Mouse (Mus musculus) heart, embryonic 13.5 days (tissue): ENCODE data around the gene Tm4sf1. TPM values are rescaled to one million over a fixed set of nuclear protein-coding genes. Genes with fewer than 3 reads are reported as not detected.

Experiments used
- ATAC-seq: fragments of 200-750 bp; cut with Nextera tagmentation; 2 replicates; pipeline ENCODE4 v1.8.0; 2017; ENCODE audit warnings: moderate TSS enrichment; ENCODE audit not compliant: insufficient number of reproducible peaks, low FRiP score, low TSS enrichment; ENCODE audit errors: extremely low read depth
- H3K27ac ChIP-seq: fragments of 300-500 bp; sonication (generic); replicated peaks from 2 replicates; pipeline ENCODE4 v1.5.1; 2015; ENCODE audit warnings: moderate library complexity, mild to moderate bottlenecking, inconsistent platforms
- H3K27me3 ChIP-seq: fragments of 300-500 bp; sonication (generic); replicated peaks from 2 replicates; pipeline ENCODE4 v1.6.1; 2015; ENCODE audit warnings: mild to moderate bottlenecking, inconsistent platforms
- H3K36me3 ChIP-seq: fragments of 300-500 bp; sonication (generic); 2 replicates; pipeline ENCODE4 v1.6.1; 2015; ENCODE audit warnings: mild to moderate bottlenecking, inconsistent platforms
- H3K4me1 ChIP-seq: fragments of 300-500 bp; sonication (generic); 2 replicates; pipeline ENCODE4 v1.6.1; 2015; ENCODE audit warnings: inconsistent platforms
- H3K4me2 ChIP-seq: fragments of 300-500 bp; sonication (generic); 2 replicates; pipeline ENCODE4 v1.6.1; 2015; ENCODE audit warnings: inconsistent platforms, mild to moderate bottlenecking, moderate library complexity
- H3K4me3 ChIP-seq: fragments of 300-500 bp; sonication (generic); 2 replicates; pipeline ENCODE4 v1.5.1; 2015; ENCODE audit warnings: moderate library complexity, mild to moderate bottlenecking, inconsistent platforms
- H3K9ac ChIP-seq: fragments of 300-500 bp; sonication (generic); 2 replicates; pipeline ENCODE4 v1.6.1; 2015; ENCODE audit warnings: inconsistent platforms, mild to moderate bottlenecking, moderate library complexity
- H3K9me3 ChIP-seq: fragments of 300-500 bp; sonication (generic); 2 replicates; pipeline ENCODE4 v1.6.1; 2016; ENCODE audit warnings: inconsistent platforms
- WGBS: fragments of 180-500 bp; shearing (Covaris S2); methylation state at CpG from one replicate; pipeline ENCODE4 v1.1.7; 2015; ENCODE audit warnings: mixed read lengths; 5-methylcytosine and 5-hydroxymethylcytosine counted together
- polyA plus RNA-seq: library from polyadenylated mRNA; unstranded; fragments of >200 nt; fragmentation: Nextera tagmentation; extraction: Ambion mirVana; gene quantifications from 2 replicates; pipeline ENCODE4 v1.2.1, GENCODE M21; 2015

Tm4sf1 gene
- 205 and 242 TPM in 2 replicates for polyA plus RNA-seq

GRCm38 (mm10) chr3:57301921-57302539 is at the start of gene Tm4sf1:
Gene Tm4sf1, minus strand, starts transcription at chr3:57301988.
- Histone ChIP-seq H3K4me1 (peaks cover 11% of the 10 kb centered on the region), H3K9me3 (no peaks in the 10 kb centered on the region), H3K4me2 (no peak within 1 kb of the TSS), H3K27ac (no peak within 1 kb of the TSS), H3K27me3 (no peaks in the 10 kb centered on the region), H3K4me3 (no peak within 1 kb of the TSS), H3K9ac (no peak within 1 kb of the TSS), H3K36me3 (no peaks in the 10 kb centered on the region)
- WGBS, result 60% methylated on average over 2 of the region's 2 CpGs
- no peak for ATAC-seq

DNA sequence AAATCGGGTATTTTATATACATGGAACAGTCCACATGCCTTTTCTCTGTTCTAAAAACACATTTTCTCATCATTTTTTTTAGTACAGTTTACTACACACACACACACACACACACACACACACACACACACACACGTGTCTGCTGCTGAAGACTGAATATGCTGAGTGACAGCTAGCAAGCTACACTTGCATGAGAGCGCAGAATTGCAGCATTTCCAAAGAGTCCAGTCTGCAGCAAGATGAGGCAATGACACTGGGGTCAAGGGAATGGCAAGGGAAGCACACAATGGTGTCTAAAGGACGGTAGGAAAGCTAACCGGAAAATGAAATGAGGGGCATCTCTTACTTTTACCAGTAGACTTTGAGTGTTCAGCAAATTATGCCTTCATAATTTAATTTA is 43.0 kb upstream of the Tm4sf1 start:
- Histone ChIP-seq H3K9me3 (no peaks in the 10 kb centered on the region; the same call in 1 of the 2 replicates), H3K36me3 (no peaks in the 10 kb centered on the region), H3K27ac (peak overlapping the region; percentile 70), H3K4me1 (peaks cover 13% of the 10 kb centered on the region), H3K27me3 (no peaks in the 10 kb centered on the region), H3K9ac (no peak overlapping the region), H3K4me2 (no peak overlapping the region), H3K4me3 (no peak overlapping the region)
- ATAC-seq, result no peak
- WGBS, result 60% methylated on average over 5 of the region's 5 CpGs

GRCm38 (mm10) chr3:57343837-57344607 is 42.2 kb upstream of the Tm4sf1 start:
- Histone ChIP-seq H3K36me3 (no peaks in the 10 kb centered on the region), H3K9me3 (no peaks in the 10 kb centered on the region; the same call in 1 of the 2 replicates), H3K27ac (peak overlapping the region; percentile 70), H3K9ac (0 out of 2 replicates have a peak overlapping the region, but pooled peaks have one; percentile 25), H3K27me3 (no peaks in the 10 kb centered on the region), H3K4me3 (no peak overlapping the region), H3K4me1 (peaks cover 13% of the 10 kb centered on the region), H3K4me2 (no peak overlapping the region)
- 38% methylated on average over 11 of the region's 11 CpGs for WGBS
- no peak for ATAC-seq

GRCm38 (mm10) chr3:57342976-57343375 is 41.2 kb upstream of the Tm4sf1 start:
- Histone ChIP-seq H3K9me3 (no peaks in the 10 kb centered on the region), H3K4me1 (peaks cover 13% of the 10 kb centered on the region), H3K4me3 (no peak overlapping the region), H3K9ac (no peak overlapping the region), H3K27ac (no peak overlapping the region), H3K36me3 (no peaks in the 10 kb centered on the region), H3K4me2 (no peak overlapping the region), H3K27me3 (no peaks in the 10 kb centered on the region)
- ATAC-seq, result no peak
- 76% methylated on average over 4 of the region's 4 CpGs for WGBS

DNA sequence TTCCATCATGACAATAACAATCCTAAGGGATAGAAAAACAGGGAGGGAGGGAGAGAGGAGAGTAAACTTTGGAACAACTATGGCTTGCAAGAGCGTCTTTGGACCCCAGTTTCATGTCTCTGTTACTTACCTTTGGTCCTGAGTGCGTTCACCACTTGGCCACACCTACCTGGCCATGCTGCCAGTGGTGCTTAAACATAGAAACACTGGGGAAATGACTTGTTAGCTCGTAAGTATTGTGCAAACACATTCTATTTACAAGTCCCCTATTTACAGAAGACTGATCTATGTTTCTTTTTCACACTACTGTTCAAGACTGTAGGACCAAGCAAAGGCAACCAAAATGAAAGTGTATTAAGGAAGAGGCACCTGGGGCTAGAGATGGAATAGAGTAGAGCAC is 39.5 kb upstream of the Tm4sf1 start:
- Histone ChIP-seq H3K9ac (no peak overlapping the region), H3K27ac (no peak overlapping the region), H3K4me3 (no peak overlapping the region), H3K4me2 (no peak overlapping the region), H3K36me3 (no peaks in the 10 kb centered on the region), H3K9me3 (no peaks in the 10 kb centered on the region), H3K4me1 (peaks cover 13% of the 10 kb centered on the region), H3K27me3 (no peaks in the 10 kb centered on the region)
- WGBS, result 74% methylated on average over 3 of the region's 3 CpGs
- ATAC-seq, result no peak

DNA sequence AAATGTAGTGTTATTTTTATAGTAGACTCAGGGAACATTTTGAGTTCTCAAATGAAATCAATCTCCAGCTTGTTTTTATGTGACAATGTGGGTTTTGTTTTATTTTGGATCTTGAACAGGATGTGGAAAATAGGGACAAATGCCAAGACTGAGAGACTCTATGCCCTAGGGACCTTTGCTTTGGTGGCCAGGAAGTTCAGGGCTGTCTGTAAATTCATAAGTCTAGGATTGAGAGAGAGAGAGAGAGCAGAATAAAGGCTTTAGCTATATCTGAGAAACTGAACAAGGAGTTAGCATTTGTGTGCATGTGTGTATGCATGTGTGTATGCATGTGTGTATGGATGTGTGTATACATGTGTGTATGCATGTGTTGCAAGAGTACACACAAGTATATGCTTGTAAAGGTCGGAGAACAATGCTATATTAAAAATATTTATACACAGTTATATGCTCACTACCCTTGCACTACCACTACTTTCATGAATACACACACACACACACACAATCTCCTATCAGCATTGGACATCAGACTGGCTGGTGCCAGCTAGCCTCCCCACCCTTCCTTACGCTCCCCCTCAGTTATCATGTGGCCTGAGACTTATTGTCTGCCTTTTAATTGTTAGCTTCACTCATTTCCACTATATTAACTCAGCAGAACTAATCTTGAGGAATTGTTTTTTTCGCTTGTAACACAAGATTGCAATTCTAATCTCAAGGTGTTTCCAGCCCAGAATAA is 33.5 kb upstream of the Tm4sf1 start:
- peaks cover 7% of the 10 kb centered on the region; the same call in 1 of the 2 replicates for H3K4me1 ChIP-seq
- no peaks in the 10 kb centered on the region for H3K9me3 ChIP-seq
- no peak for ATAC-seq
- no peaks in the 10 kb centered on the region for H3K36me3 ChIP-seq
- no peak overlapping the region for H3K4me3 ChIP-seq
- no peaks in the 10 kb centered on the region for H3K27me3 ChIP-seq
- H3K4me2 ChIP-seq, result no peak overlapping the region
- H3K27ac ChIP-seq, result peak overlapping the region; percentile 74
- no peak overlapping the region for H3K9ac ChIP-seq
- 50% methylated on average over 3 of the region's 3 CpGs for WGBS

GRCm38 (mm10) chr3:57327941-57328340 is 26.2 kb upstream of the Tm4sf1 start:
- 70% methylated on average over 5 of the region's 6 CpGs for WGBS
- Histone ChIP-seq H3K4me2 (no peak overlapping the region), H3K9me3 (peaks cover 10% of the 10 kb centered on the region), H3K9ac (no peak overlapping the region), H3K4me1 (no peaks in the 10 kb centered on the region), H3K36me3 (no peaks in the 10 kb centered on the region), H3K27me3 (no peaks in the 10 kb centered on the region), H3K4me3 (no peak overlapping the region), H3K27ac (no peak overlapping the region)
- no peak for ATAC-seq

DNA sequence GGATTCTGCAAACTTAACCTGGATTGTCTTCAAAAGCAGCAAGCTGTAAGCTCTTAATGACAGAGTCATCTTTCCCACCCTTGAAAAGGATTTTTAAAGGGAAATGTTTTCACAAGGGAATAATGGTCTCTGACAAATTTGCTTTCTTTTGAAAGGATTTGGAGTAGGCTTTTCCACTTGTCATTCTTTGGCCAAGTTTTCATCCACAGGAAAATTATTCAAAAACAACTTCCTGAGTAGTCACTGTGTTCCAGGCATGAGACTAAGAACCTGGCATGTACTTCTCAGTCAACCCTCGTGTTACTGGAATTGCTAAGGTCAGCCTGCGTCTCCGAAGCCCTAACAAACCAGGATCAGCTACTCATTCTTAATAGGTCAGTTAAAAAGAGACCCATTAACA is 5.3 kb upstream of the Tm4sf1 start:
- Histone ChIP-seq H3K36me3 (no peaks in the 10 kb centered on the region), H3K9me3 (no peaks in the 10 kb centered on the region; the same call in 1 of the 2 replicates), H3K27me3 (no peaks in the 10 kb centered on the region), H3K9ac (no peak overlapping the region), H3K4me2 (no peak overlapping the region), H3K4me3 (no peak overlapping the region), H3K4me1 (peaks cover 11% of the 10 kb centered on the region), H3K27ac (no peak overlapping the region)
- 71% methylated on average over 3 of the region's 3 CpGs for WGBS
- ATAC-seq, result no peak

DNA sequence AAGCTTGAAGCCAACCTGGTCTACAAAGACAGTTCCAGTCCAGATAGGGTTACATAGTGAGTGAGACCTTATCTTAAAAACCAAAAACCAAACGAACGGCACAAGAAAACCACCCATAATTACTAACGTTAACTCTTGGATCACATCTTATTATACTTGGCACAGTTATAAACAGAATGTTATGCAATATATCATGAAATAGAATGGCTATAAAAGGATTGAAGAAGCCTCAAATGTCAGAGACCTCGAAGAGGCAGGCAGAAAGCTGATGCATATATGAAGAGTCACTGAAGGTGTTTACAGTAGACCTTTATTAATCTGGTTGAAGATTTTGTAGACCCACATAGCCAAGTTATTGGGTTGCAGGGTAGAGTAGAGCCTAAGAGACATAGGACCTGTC is 3.8 kb upstream of the Tm4sf1 start:
- Histone ChIP-seq H3K27me3 (no peaks in the 10 kb centered on the region), H3K36me3 (no peaks in the 10 kb centered on the region), H3K9ac (no peak overlapping the region), H3K27ac (no peak overlapping the region), H3K4me3 (no peak overlapping the region), H3K4me2 (no peak overlapping the region), H3K4me1 (peaks cover 11% of the 10 kb centered on the region), H3K9me3 (no peaks in the 10 kb centered on the region; the same call in 1 of the 2 replicates)
- 56% methylated on average over 4 of the region's 4 CpGs for WGBS
- ATAC-seq, result no peak

DNA sequence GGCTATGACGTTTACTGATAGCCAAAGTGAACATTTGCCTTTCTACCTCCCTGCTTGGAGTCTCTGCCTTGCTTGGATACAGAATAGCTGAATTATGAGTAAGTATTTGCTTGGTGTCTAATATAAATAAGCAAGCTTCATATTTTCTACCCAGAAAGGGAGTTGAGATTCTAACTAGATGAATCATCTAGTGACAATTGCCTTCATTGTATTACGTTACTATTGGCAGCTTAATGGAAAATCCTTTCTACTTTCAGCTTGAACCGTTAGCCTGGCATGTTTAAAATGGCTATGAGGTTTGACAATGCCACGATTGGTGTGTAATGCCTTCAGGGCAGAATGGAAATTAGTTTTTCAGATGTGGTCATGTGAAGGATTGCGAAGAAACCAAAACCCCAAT is 2.7 kb upstream of the Tm4sf1 start:
- Histone ChIP-seq H3K4me1 (peaks cover 11% of the 10 kb centered on the region), H3K36me3 (no peaks in the 10 kb centered on the region), H3K27me3 (no peaks in the 10 kb centered on the region), H3K9me3 (no peaks in the 10 kb centered on the region; the same call in 1 of the 2 replicates), H3K27ac (no peak overlapping the region), H3K9ac (no peak overlapping the region), H3K4me3 (no peak overlapping the region), H3K4me2 (no peak overlapping the region)
- ATAC-seq, result no peak
- 57% methylated on average over 5 of the region's 5 CpGs for WGBS

- H3K27ac ChIP-seq, result no peak overlapping the region
- 55% methylated on average over 4 of the region's 4 CpGs for WGBS
- no peak overlapping the region for H3K9ac ChIP-seq
- no peak overlapping the region for H3K4me3 ChIP-seq
- no peak for ATAC-seq
- no peaks in the 10 kb centered on the region for H3K36me3 ChIP-seq
- no peaks in the 10 kb centered on the region for H3K27me3 ChIP-seq
- H3K4me2 ChIP-seq, result no peak overlapping the region
- H3K4me1 ChIP-seq, result peaks cover 11% of the 10 kb centered on the region
- no peaks in the 10 kb centered on the region; the same call in 1 of the 2 replicates for H3K9me3 ChIP-seq
These were observed 2.3 kb upstream of the Tm4sf1 start for GRCm38 (mm10) chr3:57304050-57304449.
